Mouse (Mus musculus) brain, embryonic 14.5 days (tissue): ENCODE results near the gene Grid1. TPM values are rescaled to one million over a fixed set of nuclear protein-coding genes. Genes with fewer than 3 reads are reported as not detected.

ENCODE experiments used
- DNase-seq: peaks from one replicate; pipeline ENCODE4 v3.0.0-alpha.2; 2011; ENCODE audit warnings: low read depth
- CTCF ChIP-seq: fragments of 200-500 bp; IDR thresholded peaks from 2 replicates; pipeline ENCODE4 v1.5.1; 2012; ENCODE audit warnings: inconsistent platforms, mild to moderate bottlenecking, moderate library complexity, borderline replicate concordance; ENCODE audit not compliant: insufficient read depth, insufficient read length; ENCODE audit errors: extremely low read depth
- POLR2A ChIP-seq: fragments of 200-500 bp; IDR thresholded peaks from 2 replicates; pipeline ENCODE4 v1.6.1; 2012; ENCODE audit warnings: mild to moderate bottlenecking, inconsistent platforms, borderline replicate concordance; ENCODE audit not compliant: poor library complexity, insufficient read depth, insufficient read length, severe bottlenecking; ENCODE audit errors: extremely low read depth
- polyA plus RNA-seq: library from polyadenylated mRNA; depleted of rRNA; stranded (reverse); fragments of >200 nt; gene quantifications from 2 replicates; pipeline ENCODE4 v1.2.3, GENCODE M21; 2012

Gene Grid1
- polyA plus RNA-seq, 1 experiment = 14.8 TPM

GRCm38 (mm10) chr14:35358136-35358821, 538.4 kb downstream of the Grid1 start:
- DNase-seq = peak; percentile 37
- TF ChIP-seq POLR2A = no peak
- no peak for TF ChIP-seq CTCF

- TF ChIP-seq CTCF = no peak
- TF ChIP-seq POLR2A = no peak
- DNase-seq = peak; percentile 24
Observed at GRCm38 (mm10) chr14:35365177-35365944, 545.5 kb downstream of the Grid1 start.

DNA sequence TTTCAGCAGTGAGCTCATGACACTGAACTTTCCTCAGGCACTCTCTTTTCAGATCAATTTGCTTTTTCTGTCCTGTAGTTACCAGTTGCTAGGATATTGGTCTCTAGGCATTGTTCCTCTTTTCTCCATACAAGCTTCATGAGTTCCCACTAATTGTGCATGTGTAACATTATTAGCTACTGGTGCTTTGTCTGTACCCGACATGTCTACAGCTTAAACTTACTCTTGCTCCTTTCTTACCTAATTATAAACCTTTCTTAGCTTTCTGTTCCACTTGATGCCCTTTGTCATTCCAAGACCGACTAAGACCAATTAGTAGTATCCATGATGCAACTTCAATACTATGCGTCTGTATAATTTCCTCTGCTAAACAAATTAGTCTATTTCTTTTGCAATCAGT, 554.5 kb downstream of the Grid1 start:
- no peak for TF ChIP-seq POLR2A
- peak; percentile 79 for DNase-seq

DNA sequence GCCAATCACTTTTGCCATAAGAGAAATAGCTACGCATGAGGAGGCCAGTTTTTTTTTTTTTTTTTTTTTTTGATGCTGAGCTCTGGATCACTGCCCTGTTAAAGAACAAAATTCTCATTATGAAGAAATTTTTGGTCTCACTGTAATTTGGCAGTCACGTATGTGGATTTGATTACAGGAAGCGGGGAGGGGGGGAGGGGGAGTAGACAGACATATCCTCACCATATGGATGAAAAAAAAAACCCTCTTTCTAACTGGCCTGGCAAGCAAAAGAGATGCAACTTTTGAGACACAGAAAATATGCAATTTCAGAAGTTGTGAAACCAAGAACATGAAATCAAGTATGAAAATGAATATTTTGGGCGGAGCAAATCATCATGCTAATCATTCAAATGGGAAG, 573.7 kb downstream of the Grid1 start:
- TF ChIP-seq POLR2A (no peak), CTCF (no peak)
- peak; percentile 58 for DNase-seq

DNA sequence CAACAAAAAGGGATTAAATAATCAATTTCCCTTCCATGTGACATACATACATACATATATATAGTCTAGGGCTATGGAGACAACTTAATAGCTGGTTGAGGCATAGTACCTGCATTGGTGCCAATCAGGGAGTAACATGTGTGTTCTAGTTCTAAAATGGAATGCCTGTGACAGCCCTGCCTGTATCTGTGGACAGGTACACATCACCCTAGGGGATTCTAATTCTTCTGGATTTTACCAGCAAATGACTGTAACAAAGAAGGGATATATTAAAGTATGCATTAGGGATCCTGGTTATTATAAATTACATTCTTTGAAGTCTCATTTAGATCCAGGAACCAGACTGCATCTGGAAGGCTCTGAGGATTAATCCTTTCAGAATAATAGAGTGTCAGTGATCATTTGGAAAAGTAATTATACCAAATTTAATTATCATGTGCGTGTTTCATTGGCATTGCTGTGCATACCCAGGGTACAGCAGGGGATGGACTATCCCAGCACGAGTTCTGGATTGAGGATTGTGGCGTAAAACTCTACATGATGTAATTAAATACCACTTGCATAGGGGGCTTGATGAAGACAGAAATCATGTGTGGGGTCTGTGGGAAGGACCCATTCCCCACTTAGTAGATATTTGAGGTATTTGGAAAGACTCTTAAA, 584.5 kb downstream of the Grid1 start:
- no peak for TF ChIP-seq POLR2A
- no peak for TF ChIP-seq CTCF
- DNase-seq = peak; percentile 8

DNA sequence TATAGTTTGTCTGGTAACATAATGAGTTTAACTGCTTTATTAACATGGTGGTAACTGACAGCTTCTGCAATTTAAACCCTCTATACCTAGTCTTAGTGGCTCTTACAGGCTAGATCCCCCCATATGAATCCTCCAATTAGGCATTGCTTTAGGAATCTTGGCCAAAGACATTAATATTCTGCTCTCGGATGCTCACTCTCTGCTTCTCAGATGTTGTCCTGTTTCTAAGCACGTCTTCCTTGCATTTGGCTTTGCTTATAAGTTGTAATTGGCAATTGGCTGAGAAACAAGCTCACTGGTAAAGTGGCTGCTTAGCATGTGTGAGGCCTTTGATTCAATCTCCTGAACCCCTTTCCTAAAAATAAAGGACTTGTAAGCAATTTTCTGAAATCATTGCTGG, 610.4 kb downstream of the Grid1 start:
- TF ChIP-seq POLR2A (no peak), CTCF (no peak)
- DNase-seq = peak; percentile 78

DNA sequence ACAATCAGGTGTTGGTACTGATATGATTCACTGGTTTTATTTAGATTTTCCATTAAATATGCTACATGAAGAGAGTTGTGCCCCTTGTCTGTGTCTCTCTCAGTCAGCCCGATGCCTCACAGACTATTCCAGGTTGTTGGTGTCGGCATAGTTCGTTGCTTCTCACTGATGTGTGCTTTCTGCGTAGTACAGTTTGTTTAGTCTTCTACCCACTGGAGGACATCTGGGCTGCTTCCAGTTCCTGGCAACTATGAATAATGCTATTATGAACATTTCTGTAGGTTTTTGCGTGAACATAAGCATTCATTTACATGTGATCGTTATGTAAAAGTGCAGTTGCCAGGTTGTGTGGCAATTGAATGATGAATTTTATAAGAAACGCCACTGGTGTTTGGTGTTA, 633.8 kb downstream of the Grid1 start:
- no peak for DNase-seq
- TF ChIP-seq CTCF (no peak), POLR2A (no peak)

- DNase-seq = peak; percentile 31
- TF ChIP-seq POLR2A (no peak), CTCF (no peak)
Observed at GRCm38 (mm10) chr14:35468254-35468653, 648.3 kb downstream of the Grid1 start.

DNA sequence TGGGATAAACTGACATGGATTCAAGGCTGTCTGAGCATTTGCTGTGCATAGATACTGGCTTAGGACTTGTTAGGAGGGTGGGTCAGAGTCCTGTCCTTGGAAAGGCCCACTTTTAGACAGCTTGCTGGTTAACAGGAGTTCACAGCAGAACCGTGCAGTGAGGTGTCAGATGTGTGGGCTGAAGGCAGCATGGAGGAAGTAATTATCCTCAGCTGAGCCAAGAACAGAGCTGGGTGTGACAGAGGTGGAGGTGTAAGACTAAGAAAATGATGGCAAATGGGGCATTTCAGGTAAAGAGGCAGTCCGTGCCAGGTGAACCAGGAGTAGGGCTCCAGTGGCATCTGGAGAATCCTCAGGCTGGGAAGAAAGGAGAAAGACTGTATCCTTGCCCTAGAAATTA, 666.1 kb downstream of the Grid1 start:
- TF ChIP-seq CTCF (no peak), POLR2A (no peak)
- no peak for DNase-seq

- DNase-seq = peak; percentile 16
Observed at GRCm38 (mm10) chr14:35502324-35502723, 682.4 kb downstream of the Grid1 start.

DNA sequence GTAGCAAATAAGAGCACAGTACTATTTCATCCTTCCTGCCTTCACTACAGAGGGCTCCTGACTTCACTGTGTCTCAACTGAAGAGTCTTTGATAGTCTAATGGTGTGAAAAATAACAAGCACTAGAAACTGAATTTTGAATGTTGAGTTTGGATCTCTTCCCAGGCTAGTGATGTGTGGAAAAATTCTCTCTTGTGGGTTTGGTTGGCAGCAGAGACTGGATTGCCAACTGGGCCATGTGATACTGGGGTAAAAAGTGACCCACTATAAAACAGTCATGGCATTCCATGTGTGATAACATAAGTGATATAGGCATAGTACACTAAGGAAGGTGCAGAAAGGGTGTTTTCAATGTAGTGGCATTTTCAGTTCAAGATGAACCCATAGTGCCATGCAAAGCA, 699.5 kb downstream of the Grid1 start:
- no peak for TF ChIP-seq CTCF
- no peak for TF ChIP-seq POLR2A
- DNase-seq = no peak

More at GRCm38 (mm10) chr14:35502324-35502723, 682.4 kb downstream of the Grid1 start:
- TF ChIP-seq CTCF (no peak), POLR2A (no peak)
